Comparison of ENCODE assay signal across 8 mouse cellular contexts in the genomic region with DNA sequence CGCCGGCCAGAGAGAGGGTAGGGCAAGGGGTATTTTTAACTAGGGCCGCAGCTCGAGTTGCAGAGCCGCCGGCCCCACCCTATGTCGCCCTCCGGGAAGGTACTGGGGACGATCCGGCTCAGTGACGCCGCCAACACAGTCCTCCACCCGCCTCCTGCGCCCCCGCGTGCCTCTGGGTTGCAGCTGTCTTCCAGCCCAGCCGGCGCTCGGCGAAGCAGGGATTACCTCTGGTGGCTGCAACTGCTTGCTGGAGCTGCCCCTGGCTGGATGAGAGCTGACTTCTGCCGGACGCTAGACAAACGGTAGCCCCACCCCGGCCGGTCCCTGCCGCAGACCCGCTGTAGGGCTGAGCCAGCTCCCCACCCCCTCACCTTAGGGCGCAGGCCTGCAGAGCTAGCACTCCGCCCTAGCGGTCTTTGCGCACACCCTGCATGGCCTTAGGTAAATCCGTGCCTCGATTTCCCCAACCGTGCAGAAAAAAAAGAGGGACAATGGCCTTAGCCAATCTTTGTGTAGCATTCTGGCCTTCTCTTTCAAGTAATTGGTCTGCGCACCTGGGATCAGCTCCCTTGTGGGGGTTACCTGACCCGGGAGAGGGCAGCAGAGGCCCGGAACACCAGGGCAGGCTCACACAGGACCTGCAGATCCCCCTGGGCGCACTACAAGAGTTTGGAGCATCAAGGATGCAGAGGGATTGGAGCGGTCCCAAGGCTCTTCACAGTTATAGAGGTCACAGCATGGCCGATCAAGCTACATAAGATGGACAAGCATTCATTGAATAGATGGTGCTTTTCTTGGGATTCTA. TPM values are rescaled to one million over a fixed set of nuclear protein-coding genes. Genes with fewer than 3 reads are reported as not detected.
DNase-seq lines count a peak whose midpoint lies in the region; ATAC-seq and TF ChIP-seq lines count a peak whose summit lies in the region.

A gene (minus strand): TSS at position 387 of the 805 bp plus-strand sequence.

- in situ Hi-C loops in CH12.LX (cut with MboI; ENCODE audit: low pct_ligation_motif_present, low pct_unique_long_range_greater_than_20kb, low sequenced_read_pairs): loop anchor here (5.0 kb wide), 2 partner anchors 53 to 93 kb away; a partner anchor contains a TSS

- peak; percentile 45 for DNase-seq in CH12.LX (ENCODE audit: extremely low read depth)
- peak; percentile 45 for DNase-seq in cerebellum, adult 11 months
- peak; percentile 76 to 79 for DNase-seq in heart, postnatal 14 days
- peak; percentile 58 to 76 for DNase-seq in layer of hippocampus, adult 18-20 months (ENCODE audit: low spot score in 2 of 2)
- DNase-seq in lung, adult 2 months: peak; percentile 78
- DNase-seq in thymus, adult 18-20 months: peak; percentile 72 to 75

- dilution Hi-C loops in CH12.LX (cut with MboI; ENCODE audit: extremely low pct_ligation_motif_present, extremely low pct_unique_long_range_greater_than_20kb, low sequenced_read_pairs): no loop called here

- TF ChIP-seq RAD21 in CH12.LX (IDR thresholded peaks at IDR 0.05; ENCODE audit: low read depth, low read length): peak; percentile 8

- TF ChIP-seq POLR2A in CH12.LX (IDR thresholded peaks at IDR 0.05; ENCODE audit: low read depth, low read length): no peak; the same call in 1 of the 2 replicates
- peak; percentile 48; the same call in 1 of the 2 replicates for TF ChIP-seq POLR2A in lung, adult 2 months (IDR thresholded peaks at IDR 0.05; ENCODE audit: borderline replicate concordance, extremely low read depth, low read depth, low read length)

- H3K27ac ChIP-seq in CH12.LX (ENCODE audit: insufficient read depth, low read depth): 0 out of 2 replicates have a peak within 1 kb of the TSS, but pooled peaks have one; percentile 8
- no peak within 1 kb of the TSS for H3K27ac ChIP-seq in forebrain, embryonic 15.5 days (replicated peaks)
- H3K27ac ChIP-seq in neural tube, embryonic 15.5 days (replicated peaks): peak within 1 kb of the TSS; percentile 18; the same call in 1 of the 2 replicates

- peak within 1 kb of the TSS; percentile 81 for H3K9ac ChIP-seq in CH12.LX (ENCODE audit: insufficient read depth, low read depth)
- peak within 1 kb of the TSS; percentile 52 for H3K9ac ChIP-seq in forebrain, embryonic 15.5 days (replicated peaks)
- peak within 1 kb of the TSS; percentile 60 for H3K9ac ChIP-seq in neural tube, embryonic 15.5 days (replicated peaks)

- no peak for TF ChIP-seq EP300 in CH12.LX (IDR thresholded peaks at IDR 0.05; ENCODE audit: low read length)

- no peaks in the 10 kb centered on the region for H3K27me3 ChIP-seq in CH12.LX (replicated peaks)
- H3K27me3 ChIP-seq in forebrain, embryonic 15.5 days: peaks cover 25% of the 10 kb centered on the region
- peaks cover 29% of the 10 kb centered on the region for H3K27me3 ChIP-seq in neural tube, embryonic 15.5 days (replicated peaks)

- peaks cover 11 to 42% of the 10 kb centered on the region in 2 experiments for H3K4me1 ChIP-seq in CH12.LX (ENCODE audit: control insufficient read depth in 1 of 2, insufficient read depth in 2 of 2)
- H3K4me1 ChIP-seq in forebrain, embryonic 15.5 days: peaks cover 10% of the 10 kb centered on the region
- peaks cover 14% of the 10 kb centered on the region for H3K4me1 ChIP-seq in lung, adult 2 months (ENCODE audit: control insufficient read depth, insufficient read depth, low read length)
- H3K4me1 ChIP-seq in neural tube, embryonic 15.5 days: peaks cover 21% of the 10 kb centered on the region

- no peaks in the 10 kb centered on the region for H3K9me3 ChIP-seq in CH12.LX (replicated peaks; ENCODE audit: low read length)
- no peaks in the 10 kb centered on the region for H3K9me3 ChIP-seq in forebrain, embryonic 15.5 days
- H3K9me3 ChIP-seq in neural tube, embryonic 15.5 days (replicated peaks): no peaks in the 10 kb centered on the region

- whole genome bisulfite sequencing in forebrain, embryonic 15.5 days: 3% methylated on average over 40 of the region's 40 CpGs
- WGBS in lung, adult 2 months: 5% methylated on average over 40 of the region's 40 CpGs
- WGBS in neural tube, embryonic 15.5 days: 2% methylated on average over 40 of the region's 40 CpGs

- peaks cover 8 to 28% of the 10 kb centered on the region in 2 experiments for H3K36me3 ChIP-seq in CH12.LX (replicated peaks in 1 of 2; ENCODE audit: control insufficient read depth in 1 of 2, insufficient read depth in 1 of 2, low read length in 1 of 2)
- H3K36me3 ChIP-seq in forebrain, embryonic 15.5 days: no peaks in the 10 kb centered on the region
- H3K36me3 ChIP-seq in neural tube, embryonic 15.5 days: no peaks in the 10 kb centered on the region

- H3K4me3 ChIP-seq in CH12.LX (replicated peaks in 1 of 3; ENCODE audit: low read depth in 2 of 3, low read length in 2 of 3, poor library complexity in 1 of 3): peak within 1 kb of the TSS; percentile 57 to 80 (median 70)
- H3K4me3 ChIP-seq in forebrain, embryonic 15.5 days: peak within 1 kb of the TSS; percentile 47
- peak within 1 kb of the TSS; percentile 74 for H3K4me3 ChIP-seq in lung, adult 2 months (replicated peaks; ENCODE audit: extremely low read depth, low read depth, low read length)
- peak within 1 kb of the TSS; percentile 49 for H3K4me3 ChIP-seq in neural tube, embryonic 15.5 days (replicated peaks)

- intact Hi-C loops in heart, postnatal 14 days (cut with DNase I): loop anchor here (5.0 kb wide), 1 partner anchor 93 kb away; a partner anchor contains a TSS

- ATAC-seq in forebrain, embryonic 15.5 days (replicated peaks): peak; percentile 68
- ATAC-seq in neural tube, embryonic 15.5 days (ENCODE audit: low FRiP score): peak; percentile 82; the same call in 1 of the 2 replicates

- H3K4me2 ChIP-seq in CH12.LX (ENCODE audit: insufficient read depth, low read depth, poor library complexity, severe bottlenecking): peak within 1 kb of the TSS; percentile 63
- H3K4me2 ChIP-seq in forebrain, embryonic 15.5 days (replicated peaks): peak within 1 kb of the TSS; percentile 89
- peak within 1 kb of the TSS; percentile 84 for H3K4me2 ChIP-seq in neural tube, embryonic 15.5 days

- no peaks in the 10 kb centered on the region for H3K79me2 ChIP-seq in CH12.LX (replicated peaks; ENCODE audit: control insufficient read depth, extremely low read depth, insufficient read depth, poor library complexity, severe bottlenecking)

- TF ChIP-seq CTCF in CH12.LX (conservative IDR thresholded peaks at IDR 0.05 in 1 of 2, IDR thresholded peaks at IDR 0.05 in 1 of 2; ENCODE audit: low read depth in 2 of 2, low read length in 2 of 2): peak in 1 of 2 experiments; percentile 41; a peak in 2 of 4 replicates
- no peak for TF ChIP-seq CTCF in lung, adult 2 months (IDR thresholded peaks at IDR 0.05; ENCODE audit: insufficient read depth, low read length)

TF ChIP-seq in CH12.LX, 34 proteins besides CTCF, POLR2A, EP300 and RAD21:
- TF ChIP-seq TBP (conservative IDR thresholded peaks at IDR 0.05; ENCODE audit: low read depth, low read length) (no peak), MAX (IDR thresholded peaks at IDR 0.05; ENCODE audit: low read length) (0 out of 2 replicates have a peak, but pooled peaks have one; percentile 12), TCF12 (IDR thresholded peaks at IDR 0.05; ENCODE audit: low read depth, low read length) (0 out of 2 replicates have a peak, but pooled peaks have one; percentile 10), NRF1 (IDR thresholded peaks at IDR 0.05; ENCODE audit: low read depth, low read length) (peak; percentile 54; the same call in 1 of the 2 replicates), ELF1 (IDR thresholded peaks at IDR 0.05; ENCODE audit: low read depth, low read length) (0 out of 2 replicates have a peak, but pooled peaks have one; percentile 30), BHLHE40 (IDR thresholded peaks at IDR 0.05; ENCODE audit: low read depth, low read length) (0 out of 2 replicates have a peak, but pooled peaks have one; percentile 8), NELFE (IDR thresholded peaks at IDR 0.05; ENCODE audit: low read depth, low read length) (no peak), SMC3 (IDR thresholded peaks at IDR 0.05; ENCODE audit: low read depth, low read length) (peak; percentile 10; the same call in 1 of the 2 replicates), ZMIZ1 (IDR thresholded peaks at IDR 0.05; ENCODE audit: low read depth, low read length) (no peak; the same call in 1 of the 2 replicates)

RNA-seq across cellular contexts. Expression of the gene that starts here (rescaled TPM):
- total RNA-seq in CH12.LX (2012; rRNA removed): 34.6 and 40.2 TPM in 2 replicates
- 19.3 and 20.0 TPM in 2 replicates for total RNA-seq in CH12.LX (2014; rRNA removed)
- polyA plus RNA-seq in CH12.LX (2012; ENCODE audit: insufficient read length, low read depth): 42.9 and 43.7 TPM in 2 replicates
- polyA plus RNA-seq in forebrain, embryonic 15.5 days (2015; fragmentation: Nextera tagmentation; extraction: Ambion mirVana): 1.6 and 1.8 TPM in 2 replicates
- total RNA-seq in heart, postnatal 14 days (2021): 10 to 100 TPM; 31.7 to 36.8 TPM
- 10 to 100 TPM; 23.2 to 24.8 TPM for total RNA-seq in layer of hippocampus, adult 18-20 months (2021)
- polyA plus RNA-seq in lung, adult 2 months (2012; rRNA removed): 55.6 and 68.9 TPM in 2 replicates
- polyA plus RNA-seq in neural tube, embryonic 15.5 days (2015; fragmentation: Nextera tagmentation; extraction: Ambion mirVana): 6.4 and 12.3 TPM in 2 replicates
